Mouse (Mus musculus) testis, postnatal 10 days (tissue): ENCODE results near the gene Bcr.
A peak's percentile ranks its signal among the peaks of the same experiment; 100 is the strongest.

Experiments used
- DNase-seq: peaks from one replicate; pipeline ENCODE4 v3.0.0; 2021; ENCODE audit warnings: low spot score

Gene Bcr

GRCm38 (mm10) chr10:75094338-75094737 is 33.9 kb downstream of the Bcr start:
- DNase-seq, result no peak

GRCm38 (mm10) chr10:75095216-75095615 is 34.8 kb downstream of the Bcr start:
- DNase-seq, result no peak

DNA sequence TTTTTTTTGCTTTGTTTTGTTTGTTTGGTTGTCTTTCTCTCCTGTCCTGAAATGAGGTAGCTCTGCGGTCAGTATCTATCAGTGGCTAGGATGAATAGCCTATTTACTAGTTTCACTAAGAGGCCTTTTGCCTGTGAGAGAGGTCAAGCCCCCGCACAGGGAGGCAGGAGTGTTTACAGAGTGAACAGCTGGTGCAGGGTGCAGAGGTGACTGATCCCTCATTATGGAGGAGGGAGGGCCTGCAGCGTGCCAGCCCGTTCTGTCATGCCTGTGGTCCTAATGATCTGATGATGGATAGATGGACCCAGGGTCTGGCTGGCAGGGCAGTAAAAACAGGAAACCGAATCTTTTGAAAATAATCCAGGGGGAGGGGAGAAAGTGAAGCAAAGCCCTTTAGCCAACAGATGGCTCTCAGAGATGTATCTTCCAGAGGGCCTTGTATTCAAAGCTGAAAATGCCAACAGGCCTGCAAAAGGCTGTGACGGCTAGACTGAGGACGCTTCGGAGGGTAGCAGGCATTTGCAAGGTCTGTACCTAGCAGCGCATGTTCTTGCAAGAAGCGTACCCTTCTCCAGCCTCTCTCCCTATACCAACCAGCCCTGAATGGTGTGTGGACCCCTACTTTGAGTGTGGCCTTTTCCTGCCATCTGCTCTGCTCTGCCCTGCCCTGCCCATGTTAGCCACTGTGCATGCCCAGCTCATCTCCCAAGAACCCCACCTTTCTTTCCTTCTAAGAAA is 38.2 kb downstream of the Bcr start:
- DNase-seq, result no peak

- DNase-seq, result no peak
Measured at GRCm38 (mm10) chr10:75100298-75100697, 39.9 kb downstream of the Bcr start.

GRCm38 (mm10) chr10:75103502-75103901 is 43.1 kb downstream of the Bcr start:
- DNase-seq, result no peak

- DNase-seq, result peak; percentile 51
Measured at GRCm38 (mm10) chr10:75104191-75105098, 44.1 kb downstream of the Bcr start.

DNA sequence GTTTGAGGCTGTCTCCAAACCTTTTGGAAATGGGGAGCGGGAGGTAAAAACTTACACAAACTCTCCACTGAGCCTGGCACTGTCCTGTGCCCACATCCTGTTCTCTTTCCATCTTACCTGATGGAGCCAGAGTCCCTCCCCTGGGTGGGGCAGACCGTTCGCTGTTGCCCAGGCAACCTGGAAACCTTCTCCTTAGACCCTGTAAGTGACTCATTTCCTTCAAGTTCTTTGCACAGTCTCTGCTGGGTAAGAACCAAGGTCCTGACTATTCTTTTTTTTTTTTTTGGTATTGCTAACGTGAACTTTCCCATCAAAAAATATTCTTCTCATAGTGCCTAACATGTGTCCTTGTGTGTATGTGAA is 44.7 kb downstream of the Bcr start:
- DNase-seq, result no peak

DNA sequence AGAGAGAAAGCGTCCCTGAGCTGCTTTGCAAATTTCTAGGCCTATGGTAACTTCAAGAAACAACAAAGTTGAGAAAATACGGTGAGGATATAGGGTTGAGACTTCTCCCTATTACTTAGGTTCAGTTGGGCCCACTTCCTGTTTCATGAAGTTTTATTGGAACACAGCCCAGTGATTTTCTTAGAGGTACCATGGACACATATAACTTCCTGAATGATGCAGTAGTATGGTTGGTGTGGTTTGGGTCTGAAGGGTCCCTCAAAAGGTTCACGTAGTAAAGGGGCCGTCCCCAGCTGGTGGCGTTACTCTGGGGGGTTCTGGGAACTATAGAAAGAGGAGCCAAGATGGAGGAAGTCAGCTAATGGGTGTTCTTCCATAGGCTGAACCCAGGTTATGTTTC is 45.3 kb downstream of the Bcr start:
- DNase-seq, result no peak

GRCm38 (mm10) chr10:75106940-75107381 is 46.6 kb downstream of the Bcr start:
- DNase-seq, result no peak

- no peak for DNase-seq
Measured at GRCm38 (mm10) chr10:75108092-75108491, 47.7 kb downstream of the Bcr start.

GRCm38 (mm10) chr10:75111446-75112201 is 51.2 kb downstream of the Bcr start:
- no peak for DNase-seq

DNA sequence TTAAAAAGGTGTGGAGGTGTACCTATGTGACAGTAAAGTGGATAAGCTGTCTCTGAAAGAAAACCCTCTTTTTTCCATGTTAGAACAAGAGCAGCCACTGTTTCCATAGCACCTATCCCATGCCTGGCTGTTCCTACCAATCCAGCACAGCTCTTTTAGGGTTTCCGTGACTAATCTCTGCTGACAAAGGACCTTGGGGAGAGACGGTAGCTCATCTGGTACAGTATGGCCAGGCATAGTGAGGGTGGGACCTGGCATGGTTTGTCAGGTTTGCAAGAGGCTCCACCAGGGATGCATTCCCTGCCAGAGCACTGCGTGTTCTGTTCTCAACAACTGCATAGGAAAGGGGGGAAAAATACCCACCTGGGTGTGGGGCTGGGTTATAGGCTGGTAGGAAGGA is 52.0 kb downstream of the Bcr start:
- no peak for DNase-seq

DNA sequence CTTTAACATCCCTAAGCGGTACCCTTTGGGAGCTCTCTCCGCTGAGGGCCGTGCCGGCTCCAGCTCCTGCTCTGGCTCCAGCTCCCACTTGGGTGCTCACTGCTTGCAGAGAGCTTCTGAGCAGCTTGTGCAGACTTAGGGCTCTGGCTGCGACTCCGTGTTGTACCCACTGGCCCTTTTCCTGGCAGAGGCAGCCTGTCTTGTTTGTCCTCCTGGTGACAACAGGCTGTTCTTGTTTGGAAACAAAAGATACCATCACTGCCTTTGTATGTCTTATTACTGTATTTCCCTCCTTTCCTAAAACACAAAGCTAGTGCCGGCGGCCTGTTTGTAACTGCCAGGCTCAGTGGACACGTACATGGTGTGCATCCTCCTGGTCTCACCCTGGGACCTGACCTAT is 53.2 kb downstream of the Bcr start:
- no peak for DNase-seq

DNA sequence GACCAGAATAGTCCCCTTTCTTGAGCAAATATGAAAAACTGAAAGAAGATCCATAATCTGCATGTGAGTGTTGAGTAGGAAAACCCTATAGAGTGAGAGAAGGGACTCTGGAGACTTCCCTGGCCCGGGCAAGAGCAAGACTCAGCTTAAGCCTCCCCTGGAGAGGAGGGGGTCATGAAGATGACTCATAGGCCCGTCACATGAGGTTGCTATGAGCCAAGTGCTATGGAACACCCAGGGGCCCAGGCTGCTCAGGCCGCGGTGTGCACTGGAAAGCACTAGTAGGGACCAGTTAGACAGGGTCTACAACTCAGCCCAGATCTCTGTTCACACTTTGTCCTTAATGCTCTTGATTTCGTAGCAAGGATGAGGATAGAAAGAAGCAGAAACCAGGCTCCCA is 54.8 kb downstream of the Bcr start:
- no peak for DNase-seq

DNA sequence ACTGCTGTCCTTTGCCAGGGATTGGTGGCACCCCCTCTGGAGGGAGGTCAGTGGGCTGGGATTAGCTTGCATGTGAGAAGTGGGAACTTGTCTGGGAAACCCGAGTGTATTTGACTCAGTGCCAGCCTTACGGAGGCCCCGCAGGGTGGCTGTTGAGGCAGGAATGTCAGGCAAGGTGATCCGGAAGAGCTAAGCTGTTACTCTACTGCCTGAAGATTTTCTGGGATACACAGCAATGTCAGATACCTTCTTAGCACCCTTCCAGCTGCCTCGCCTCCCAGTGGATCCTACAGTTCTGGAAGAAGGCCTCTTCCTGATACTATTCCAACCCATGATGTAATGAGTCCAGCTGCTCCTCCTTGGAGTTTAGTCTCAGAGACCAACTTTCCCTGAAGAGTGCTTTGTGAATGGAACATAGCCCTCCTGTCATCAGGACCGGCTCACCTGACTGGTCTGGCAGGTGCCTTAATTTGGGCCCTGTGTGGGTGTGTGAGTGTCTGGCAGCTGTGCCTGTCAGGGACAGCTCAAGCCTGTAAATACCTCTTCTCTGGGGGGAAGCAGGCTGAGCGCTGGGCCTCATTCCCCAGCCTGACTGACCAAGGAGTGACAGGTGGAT is 56.6 kb downstream of the Bcr start:
- DNase-seq, result no peak

GRCm38 (mm10) chr10:75118444-75118843 is 58.1 kb downstream of the Bcr start:
- DNase-seq, result no peak

DNA sequence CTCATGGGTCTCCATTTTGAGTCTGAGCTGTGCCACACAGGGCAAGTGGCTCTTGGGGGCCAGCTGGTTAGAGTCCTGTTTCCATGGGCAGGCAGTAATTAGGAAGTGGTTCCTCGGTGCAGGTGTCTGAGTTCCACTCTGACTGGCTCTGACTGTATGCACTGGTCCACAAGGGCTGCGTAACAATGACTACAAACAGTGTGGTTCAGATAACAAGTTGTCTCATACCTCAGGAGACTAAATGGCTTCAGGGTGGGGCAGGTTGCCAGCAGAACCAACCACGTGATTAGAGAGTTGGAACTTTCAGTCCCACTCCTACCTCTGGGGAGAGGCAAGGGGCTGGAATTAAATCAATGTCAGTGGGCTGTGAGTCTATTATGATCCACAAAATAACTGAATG is 59.0 kb downstream of the Bcr start:
- peak; percentile 71 for DNase-seq

- no peak for DNase-seq
Measured at GRCm38 (mm10) chr10:75120176-75120575, 59.8 kb downstream of the Bcr start.

DNA sequence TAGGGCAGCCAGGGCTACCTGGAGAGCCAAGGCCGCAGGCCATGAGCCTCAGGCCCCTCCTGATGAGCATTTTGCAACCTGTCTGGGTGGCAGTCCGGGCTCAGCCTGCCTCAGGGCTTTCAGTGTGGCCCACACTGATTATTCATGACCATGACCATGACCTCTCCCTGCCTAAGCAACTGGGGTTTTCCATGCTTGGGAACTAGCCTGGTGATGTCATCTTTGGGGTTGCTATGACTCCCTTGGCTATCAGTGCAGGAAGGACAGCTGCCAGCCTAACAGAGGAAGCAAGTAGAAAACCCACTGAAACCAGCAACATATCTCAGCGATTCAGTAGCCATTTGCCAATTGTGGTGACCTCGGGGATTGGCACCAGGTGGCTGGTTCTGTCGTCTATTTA is 60.6 kb downstream of the Bcr start:
- DNase-seq, result peak; percentile 55

DNA sequence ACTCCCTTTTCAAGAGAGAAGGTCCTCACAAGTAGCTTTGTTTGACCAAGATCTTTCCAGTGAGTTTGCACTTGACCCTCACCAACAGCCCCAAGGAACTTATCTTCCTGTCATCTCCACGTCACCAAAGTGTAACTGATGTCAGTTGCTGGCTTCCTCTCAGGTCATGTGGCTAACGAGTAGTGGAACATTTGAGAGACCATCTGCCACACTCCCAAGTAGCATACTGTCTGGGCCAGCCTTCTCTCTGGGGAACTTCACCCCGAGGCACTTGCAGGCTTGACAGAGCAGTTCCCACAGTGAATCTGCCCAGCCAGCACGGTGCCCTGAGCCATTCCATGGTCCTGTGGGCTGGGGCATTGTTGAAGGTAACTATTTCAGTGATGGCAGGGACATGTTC is 65.2 kb downstream of the Bcr start:
- DNase-seq, result no peak

DNA sequence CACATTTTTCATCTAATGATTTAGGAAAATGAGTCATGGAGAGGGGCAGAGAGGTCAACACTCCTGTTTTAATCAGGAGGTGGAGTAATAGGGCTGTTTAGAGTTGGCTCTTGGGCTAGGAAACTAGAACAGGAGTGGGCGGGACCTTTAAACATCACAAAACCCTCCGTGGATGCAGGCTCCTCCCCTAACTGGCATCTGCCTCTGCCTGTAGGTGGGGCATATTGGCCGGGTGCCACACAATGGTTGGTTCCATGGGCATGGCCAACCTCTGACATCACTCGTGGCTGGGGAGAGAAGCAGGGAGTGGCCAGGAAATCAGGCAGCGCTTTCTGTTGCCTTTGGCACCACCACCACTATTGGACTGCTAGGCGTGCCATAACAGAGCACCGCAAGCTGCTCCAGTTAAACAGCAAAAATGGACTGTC is 68.9 kb downstream of the Bcr start:
- DNase-seq, result peak; percentile 68

DNA sequence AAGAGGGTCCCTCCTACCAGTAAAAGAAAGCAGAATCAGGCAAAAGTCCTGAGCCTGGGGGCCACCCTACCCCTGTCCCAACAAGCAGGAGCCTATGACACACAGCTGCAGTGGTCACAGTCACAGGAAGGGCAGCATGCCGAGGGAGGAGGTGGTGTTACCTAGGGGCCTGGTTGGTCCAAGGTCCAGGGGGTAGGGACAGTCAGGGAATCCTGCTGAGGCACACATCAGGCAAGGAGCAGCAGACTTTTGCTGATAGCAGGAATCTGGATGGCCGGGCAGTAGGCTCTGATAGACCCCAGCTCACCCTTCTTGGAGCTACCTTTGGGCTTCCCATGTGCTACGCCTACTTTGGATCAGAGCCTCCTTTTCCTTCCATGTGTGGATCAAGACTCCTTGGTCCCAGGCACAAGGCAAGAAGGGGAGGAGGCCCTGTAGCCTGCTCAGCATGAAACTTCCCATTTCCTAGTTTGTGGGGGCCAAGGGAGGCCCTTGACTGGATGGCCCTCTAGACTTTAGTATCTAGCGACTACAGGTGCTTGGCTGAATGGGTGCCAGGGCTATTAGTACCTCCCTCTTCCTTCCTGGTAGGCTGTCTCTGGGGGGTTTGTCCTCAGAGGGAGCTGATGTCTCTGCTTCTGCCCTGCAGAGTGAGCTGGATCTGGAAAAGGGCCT is 70.1 kb downstream of the Bcr start:
- no peak for DNase-seq
